Mouse (Mus musculus): Measurements from ENCODE around the gene Rabl6. TPM values are rescaled to one million over a fixed set of nuclear protein-coding genes. Genes with fewer than 3 reads are reported as not detected.

Gene Rabl6
- 100 to 1,000 TPM; 127 to 168 (median 150) TPM for total RNA-seq (2022)

DNA sequence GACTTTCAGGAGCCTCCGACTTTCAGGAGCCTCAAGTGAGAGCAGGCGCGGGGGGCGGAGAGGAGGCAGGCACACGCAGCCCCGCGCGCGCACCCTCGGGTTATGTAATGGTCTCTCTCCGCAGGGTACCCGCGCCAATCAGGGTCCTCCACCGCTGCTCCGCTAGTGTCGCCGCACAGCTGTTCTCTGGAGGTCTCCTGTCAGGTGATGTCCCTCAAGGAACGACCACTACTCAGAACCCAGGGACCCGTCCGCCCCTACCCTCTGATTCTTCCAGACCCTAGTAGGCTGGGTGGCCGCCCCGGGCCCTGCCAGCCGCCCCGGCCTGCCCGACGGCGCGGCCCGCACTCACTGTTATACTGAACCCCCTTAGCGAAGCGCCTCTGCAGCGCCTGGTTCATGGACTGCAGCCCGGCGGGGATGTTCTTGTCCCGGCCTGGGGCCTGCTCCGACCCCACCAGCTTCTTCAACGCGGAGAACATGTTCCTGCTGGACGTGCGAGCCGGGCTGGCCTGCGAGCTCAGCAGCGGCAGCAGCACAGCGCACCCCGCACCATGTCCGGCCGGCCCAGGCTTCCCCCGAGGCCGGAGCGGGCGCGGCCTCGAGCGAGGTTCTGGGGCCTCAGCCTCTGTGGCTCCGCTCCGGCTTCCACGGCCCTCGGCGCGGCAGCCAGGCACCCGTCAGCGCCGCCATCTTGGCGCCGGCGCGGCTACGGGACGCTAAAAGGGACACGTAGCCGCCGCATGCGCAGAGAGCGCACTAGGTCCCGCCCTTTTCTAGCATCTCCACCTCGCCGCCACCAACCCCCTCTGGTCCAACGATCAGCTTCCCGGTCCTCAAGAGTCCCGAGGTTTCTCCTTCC is at the start of gene Rabl6:
Gene Rabl6 (minus strand): TSS at position 761 of the 862 bp plus-strand sequence.
- DNase-seq (ENCODE audit: low spot score in 2 of 2) = peak; percentile 76 to 91

DNA sequence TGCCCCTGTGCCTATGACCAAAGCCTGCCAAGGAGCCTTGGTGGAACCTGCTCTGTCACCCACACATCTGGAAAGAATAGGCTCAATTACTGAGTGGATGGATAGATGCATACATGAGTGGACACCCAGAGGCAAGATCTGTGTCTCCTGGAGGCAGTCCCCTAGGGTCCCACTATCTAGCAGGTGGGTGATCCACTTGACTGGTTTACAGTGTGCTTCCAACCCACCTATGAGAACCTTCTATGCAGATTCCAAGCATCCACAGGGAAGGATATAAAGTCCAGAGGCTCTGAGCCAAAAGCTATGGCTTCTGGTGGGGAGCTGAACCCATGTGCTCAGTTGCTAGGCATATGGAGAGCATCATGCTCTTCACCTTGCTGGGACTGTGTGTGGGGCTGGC is 49.3 kb upstream of the Rabl6 start, which contains the start of gene Lcn5:
Gene Lcn5 (plus strand): TSS at position 301 of the 400 bp plus-strand sequence.
- no peak for DNase-seq (ENCODE audit: low spot score in 2 of 2)

DNA sequence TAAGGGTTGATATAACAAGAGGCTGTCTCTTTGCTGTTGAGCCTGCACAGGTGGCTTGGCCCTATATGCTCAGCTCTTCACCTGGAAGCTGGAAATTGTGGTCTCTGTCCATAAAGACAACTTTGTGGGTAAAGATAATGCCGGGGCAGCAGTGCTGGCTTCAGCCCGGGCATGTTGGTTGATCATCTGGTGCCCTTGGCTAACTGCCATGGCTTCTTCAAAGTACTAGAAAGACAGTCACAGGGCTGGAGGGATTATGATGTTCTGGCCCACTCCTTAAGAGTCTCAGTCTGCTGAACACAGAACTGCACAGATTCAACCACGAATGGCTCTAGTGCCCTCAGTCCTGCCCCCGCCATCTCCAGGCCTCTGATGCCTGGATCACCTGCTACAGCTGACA is 48.9 kb upstream of the Rabl6 start:
- no peak for DNase-seq (ENCODE audit: low spot score in 2 of 2)

DNA sequence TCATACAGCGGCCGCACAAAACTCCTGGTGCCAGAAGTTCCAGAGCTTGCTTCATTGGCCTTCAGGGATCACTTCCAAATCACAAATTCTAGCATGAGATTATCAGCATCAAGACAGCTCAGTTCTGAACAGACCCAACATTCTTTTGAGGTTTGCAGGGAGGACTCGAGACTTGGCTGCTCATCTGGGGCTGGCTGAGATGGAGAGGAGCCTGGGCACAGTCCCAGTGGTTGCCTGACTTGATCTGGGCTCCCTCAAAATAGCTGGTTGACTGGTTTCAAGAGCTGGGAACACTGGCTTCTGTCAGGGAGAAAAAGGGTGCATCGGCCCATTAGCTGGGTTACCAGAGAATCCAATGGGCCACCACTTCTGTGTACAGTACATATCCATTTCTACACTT is 48.4 kb upstream of the Rabl6 start:
- DNase-seq (ENCODE audit: low spot score in 2 of 2) = no peak

DNA sequence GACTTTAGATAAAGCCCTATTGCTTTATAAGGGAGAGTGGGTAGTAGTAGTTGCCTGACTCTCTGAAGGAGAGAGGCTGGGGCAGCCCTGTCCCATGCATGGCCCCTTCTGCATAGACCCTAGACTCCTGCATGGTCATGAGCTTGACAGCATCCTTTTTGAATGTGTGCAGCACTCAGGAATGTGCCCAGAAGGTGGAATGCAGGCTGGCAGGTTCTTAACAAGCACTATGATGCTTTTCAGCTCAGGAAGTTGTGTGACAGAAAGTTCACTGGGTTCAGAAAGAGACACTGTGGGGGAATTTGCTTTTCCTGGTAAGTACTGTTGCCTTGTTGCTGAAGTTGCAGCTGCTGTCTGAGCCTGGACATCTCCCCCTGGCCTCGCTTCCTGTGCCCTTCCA is 46.2 kb upstream of the Rabl6 start:
- no peak for DNase-seq (ENCODE audit: low spot score in 2 of 2)

DNA sequence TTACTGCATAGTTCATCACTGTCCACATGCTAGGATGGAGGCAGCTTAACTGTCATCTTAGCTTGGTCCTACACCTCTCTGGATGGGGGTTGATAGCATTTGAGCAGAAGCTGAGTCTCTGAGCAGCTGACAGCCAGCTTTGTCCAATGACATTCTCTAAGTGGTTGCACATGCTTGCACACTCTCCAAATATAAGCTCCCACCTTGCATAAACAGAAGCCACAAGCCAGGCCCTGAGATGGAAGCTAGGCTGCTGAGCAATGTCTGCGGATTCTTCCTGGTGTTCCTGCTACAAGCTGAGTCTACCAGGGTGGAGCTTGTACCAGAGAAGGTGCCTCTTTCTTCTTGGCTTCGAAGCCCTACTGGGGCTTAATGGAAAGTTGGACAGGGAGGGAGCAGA is 44.6 kb upstream of the Rabl6 start, which contains the start of gene Lcn8:
Gene Lcn8 (plus strand): TSS at position 219 of the 400 bp plus-strand sequence.
- no peak for DNase-seq (ENCODE audit: low spot score in 2 of 2)

DNA sequence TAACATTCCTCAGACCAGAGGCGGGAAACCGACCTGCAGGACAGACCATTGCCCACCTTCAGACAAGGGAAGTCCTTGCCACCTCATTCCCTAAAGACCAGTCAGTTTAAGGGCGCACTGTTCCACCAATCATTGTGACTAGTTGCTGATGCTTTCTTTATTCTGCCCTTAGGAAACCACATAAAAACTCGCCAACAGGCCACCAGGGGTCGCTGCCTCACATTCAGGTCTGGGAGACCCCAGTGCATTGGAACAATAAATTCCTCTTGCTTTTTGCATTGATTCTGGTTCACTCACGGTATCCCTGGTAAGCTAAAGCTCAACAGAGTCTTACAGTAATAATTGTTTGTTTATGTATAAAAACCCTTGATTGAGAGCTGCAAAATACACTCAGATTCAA is 31.6 kb upstream of the Rabl6 start:
- peak in 1 of 2 experiments; percentile 42 for DNase-seq (ENCODE audit: low spot score in 2 of 2)

DNA sequence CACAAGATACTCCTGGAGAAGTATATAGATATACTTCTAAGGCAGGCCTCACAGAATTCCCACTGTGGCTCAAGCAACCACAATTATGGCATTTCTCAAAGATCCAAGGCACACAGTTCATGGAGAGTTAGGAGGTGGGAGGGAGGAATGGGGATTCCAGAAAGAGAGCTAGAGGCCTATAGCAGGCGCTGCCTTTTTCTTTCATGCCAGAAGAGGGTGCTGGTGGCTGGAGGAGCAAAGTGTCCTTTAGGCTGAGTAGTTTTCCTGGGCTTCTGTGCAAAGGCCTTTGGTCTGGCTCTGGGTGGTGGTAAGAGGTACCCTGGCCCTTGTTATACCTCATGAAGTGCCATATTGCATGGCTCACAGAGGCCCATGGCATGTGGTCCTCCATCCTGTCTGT is 25.7 kb upstream of the Rabl6 start:
- no peak for DNase-seq (ENCODE audit: low spot score in 2 of 2)

DNA sequence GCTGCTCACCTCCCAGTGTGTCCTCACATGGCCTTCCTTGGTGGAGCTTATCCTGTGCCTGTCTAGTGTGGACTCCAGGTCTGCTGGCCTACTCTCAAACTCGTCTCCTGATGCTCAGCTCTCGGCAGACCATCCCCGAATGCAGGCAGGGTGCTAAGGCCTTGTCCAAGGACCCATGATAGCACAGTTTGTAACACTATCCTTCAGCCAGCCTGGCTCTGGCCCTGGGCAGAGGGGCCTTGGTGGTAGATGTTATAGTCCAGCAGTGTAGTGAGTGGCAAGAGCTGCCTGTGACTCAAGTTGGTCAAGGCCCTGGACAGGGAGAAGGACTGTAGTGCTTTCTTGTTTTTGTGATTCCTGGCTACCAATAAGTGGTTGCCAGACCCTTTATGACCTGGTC is 25.3 kb upstream of the Rabl6 start:
- DNase-seq (ENCODE audit: low spot score in 2 of 2) = no peak

DNA sequence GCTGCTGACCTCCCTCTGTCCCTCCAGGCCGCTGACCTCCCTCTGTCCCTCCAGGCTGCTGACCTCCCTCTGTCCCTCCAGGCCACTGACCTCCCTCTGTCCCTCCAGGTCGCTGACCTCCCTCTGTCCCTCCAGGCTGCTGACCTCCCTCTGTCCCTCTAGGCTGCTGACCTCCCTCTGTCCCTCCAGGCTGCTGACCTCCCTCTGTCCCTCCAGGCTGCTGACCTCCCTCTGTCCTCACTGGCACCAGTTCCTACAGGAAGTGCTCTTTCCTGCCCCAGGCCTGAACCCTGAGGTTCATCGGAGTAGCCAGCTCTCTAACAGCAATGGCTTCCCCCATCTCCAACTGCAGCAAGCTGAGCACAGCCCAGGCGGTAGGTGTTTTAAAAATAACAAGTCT is 20.4 kb upstream of the Rabl6 start:
- no peak for DNase-seq (ENCODE audit: low spot score in 2 of 2)

DNA sequence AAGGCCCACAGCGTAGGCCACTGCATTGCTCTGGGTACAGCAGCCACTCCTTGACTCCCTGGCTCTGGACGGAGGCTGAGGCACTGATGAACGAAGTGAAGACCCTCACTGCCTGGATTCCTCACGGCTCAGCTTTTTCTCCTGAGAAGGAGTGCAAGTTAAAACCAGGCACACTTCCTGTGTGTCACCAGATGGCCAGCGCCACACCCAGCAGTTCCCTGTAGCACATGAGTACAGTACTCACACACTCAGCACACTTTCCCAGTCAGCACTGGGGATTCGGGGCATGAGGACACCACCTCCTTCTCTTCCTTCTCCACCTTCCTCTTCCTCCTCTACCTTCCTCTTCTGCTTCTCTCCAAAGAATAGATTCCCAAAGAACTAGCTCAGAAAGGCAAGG is 19.5 kb upstream of the Rabl6 start, which contains the start of gene Fcna:
Gene Fcna (minus strand): TSS at position 220 of the 400 bp plus-strand sequence.
- no peak for DNase-seq (ENCODE audit: low spot score in 2 of 2)

DNA sequence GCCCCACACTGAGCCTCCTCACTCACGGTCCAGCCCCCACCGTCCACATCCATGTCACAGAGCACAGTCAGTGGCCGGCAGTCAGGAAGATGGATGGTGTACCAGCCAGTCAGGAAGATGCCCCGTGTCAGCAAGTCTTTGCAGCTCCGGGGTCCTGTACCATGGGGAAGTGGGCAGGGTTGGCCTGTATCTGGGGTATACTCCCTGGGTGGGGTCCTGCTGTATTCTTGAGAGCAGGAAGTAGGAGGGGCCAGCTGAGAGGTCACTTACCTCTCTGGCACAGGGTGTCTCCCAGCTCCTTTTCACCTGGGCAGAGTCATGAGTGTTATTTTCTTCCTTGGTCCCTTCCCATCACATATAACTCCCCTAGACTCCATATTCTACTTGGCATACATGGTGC is 17.7 kb upstream of the Rabl6 start:
- DNase-seq (ENCODE audit: low spot score in 2 of 2) = no peak

DNA sequence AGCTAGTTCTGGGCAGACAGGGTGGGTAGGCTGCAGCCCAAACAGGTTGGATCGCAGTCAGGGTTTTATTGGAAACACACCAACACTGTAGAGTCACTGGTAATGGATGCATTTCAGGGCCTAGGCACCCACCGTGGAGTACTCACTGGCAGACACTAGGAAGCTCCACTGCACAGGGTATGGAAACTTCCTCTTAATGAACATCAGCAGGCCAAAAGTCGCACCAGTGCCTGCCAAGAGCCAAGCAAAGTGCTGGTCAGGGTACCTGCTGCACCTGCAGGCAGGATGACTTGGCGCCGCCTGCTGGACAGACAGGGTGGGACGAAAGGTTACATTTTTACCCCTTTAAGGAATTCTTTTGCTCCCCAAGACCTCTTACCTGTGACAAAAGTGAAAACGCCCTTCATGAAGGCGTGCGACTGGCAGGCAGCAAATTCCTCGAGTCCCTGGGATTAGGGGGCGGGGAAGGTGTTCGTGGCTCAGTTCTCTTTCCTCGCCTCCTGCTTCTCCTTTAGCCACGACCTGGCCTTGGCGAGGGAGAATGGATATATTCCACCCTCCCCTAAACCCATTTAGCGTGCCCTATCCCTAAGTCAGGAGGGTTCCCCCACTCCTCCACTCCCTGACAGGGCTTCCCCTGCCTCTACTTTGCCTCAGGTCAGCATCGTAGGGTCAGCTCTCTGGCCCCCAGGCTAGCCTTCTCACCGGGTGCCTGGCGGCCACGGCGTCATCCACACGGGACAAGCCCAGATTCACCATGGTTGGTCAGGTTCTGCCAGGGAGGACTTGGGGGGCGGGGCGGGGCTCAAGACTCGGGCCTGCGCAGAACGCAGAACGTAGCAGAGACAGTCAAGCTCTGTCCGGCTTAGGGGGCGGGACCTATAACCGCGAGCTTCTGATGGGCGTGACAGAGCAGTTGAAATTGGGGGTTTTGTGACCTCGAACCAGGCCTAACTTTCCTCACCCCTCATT is 13.2 kb upstream of the Rabl6 start, which contains the start of gene Tmem141:
Gene Tmem141 (minus strand): TSS at position 777 of the 972 bp plus-strand sequence.
- peak; percentile 82 to 83 for DNase-seq (ENCODE audit: low spot score in 2 of 2)

DNA sequence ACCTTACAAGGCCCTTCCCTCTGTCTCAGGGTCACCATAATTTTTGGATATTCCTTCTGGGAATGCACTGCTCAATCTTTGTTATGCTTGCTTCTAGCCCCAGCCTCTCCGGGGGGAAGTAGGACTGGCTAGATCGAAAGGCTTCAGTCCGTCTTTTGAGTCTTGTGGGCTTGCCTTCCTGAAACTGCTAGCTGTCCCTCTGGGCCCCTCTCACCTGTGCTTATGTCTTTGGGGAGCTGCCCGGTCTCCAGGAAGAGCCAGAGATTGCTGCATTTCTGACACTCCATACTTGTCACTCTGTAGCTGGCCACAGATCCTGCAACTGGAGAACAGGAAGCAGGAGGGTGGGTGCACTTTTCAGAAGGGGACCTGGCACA is 12.5 kb upstream of the Rabl6 start:
- no peak for DNase-seq (ENCODE audit: low spot score in 2 of 2)

DNA sequence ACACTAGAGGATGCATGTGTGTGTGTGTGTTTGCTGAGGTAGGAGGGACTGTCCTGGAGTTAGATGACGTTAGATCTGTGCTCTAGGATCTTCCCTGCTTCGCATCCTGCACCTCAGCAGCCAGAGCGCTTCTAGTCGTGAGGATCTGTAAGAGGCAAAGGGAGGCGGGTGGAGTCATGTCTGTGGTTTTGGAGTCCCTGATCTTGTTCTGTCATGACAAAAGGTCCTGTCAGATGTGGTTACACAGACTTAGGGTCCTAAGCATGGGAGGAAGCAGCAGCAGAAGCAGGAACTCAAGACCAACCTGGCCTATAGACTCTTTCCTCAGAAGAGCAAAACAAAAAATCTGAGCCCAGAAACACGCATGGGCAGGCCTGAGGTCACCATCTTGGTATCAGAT is 12.1 kb upstream of the Rabl6 start:
- DNase-seq (ENCODE audit: low spot score in 2 of 2) = no peak

DNA sequence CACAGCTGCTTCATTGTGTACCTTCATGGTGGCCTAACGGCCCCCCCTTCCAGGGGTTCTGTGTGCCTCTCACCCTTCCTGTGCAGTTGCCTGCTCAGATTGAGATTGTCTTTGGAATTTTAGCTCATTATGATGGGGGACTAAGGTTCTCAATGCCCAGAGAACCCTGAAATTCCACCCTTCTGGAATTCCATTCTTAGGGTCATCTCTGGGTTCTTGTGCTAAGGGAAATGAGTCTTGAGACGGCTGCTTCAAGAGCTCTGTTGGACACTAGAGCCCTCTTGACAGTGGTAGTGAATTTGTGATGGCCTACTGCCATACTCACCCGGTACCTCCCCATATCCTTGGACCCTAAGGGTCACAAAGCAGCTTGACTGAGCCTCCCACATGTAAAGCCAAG is 9.3 kb upstream of the Rabl6 start, which contains the start of gene Ccdc183:
Gene Ccdc183 (minus strand): TSS at position 101 of the 400 bp plus-strand sequence.
- DNase-seq (ENCODE audit: low spot score in 2 of 2) = no peak

DNA sequence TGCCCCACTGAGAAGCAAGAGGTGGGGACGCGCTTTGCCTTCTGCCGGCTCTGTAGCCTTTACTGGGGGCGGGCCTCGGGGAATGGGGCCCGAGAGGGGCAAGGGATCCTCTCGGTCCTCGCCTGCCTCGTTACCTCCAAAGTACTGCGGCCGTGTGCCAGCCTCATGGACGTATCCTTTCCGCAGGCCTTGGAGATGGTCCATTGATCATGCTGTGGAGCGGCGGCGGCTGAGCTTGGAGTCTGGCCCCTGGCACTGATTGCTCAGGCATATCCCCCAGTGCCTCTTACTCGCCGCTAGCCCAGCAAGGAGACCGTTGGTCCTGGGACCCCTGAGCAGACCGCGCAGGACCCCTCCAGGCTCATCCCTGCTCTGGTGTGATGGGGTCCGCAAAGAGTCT is 8.1 kb upstream of the Rabl6 start:
- no peak for DNase-seq (ENCODE audit: low spot score in 2 of 2)

DNA sequence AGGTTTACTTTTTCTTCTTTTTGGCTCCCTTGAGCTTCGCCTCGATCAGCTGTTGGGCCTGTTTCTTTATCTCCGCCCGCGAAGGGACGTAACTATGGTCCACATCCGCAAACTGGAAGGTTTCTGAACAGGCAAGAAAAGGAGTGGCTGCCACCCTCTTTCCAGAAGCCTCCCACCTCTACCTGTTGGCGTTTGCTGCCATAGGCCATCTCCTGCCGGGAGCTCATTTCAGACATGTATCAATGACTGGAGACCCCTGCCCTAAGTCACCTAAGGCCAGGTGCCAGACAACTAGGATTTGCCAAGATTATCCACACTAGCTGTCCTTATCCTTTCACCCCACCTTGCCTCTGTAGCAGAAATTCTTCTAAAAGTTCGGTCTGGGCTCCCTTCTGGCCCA is 350 bp upstream of the Rabl6 start:
- no peak for DNase-seq (ENCODE audit: low spot score in 2 of 2)

DNA sequence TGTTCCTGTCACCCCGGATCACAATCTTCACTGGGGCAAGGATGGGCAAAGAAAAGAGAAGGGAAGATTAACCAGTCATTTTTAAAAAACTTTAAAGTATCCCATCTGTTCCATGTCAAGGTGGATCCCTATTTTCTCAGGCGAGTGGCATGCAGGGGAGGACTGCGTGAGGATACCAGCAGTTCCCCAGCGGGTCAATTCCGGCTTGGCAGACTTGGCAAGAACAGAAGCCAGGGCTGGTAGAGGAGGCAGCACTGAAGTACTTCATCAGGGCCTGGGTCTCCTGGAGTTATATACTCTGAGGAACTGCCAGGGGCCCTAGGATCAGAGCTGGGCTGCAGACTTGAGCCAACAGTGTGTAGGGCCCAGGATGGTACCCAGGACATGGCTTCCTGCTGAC is 5.8 kb downstream of the Rabl6 start:
- DNase-seq (ENCODE audit: low spot score in 2 of 2) = no peak

DNA sequence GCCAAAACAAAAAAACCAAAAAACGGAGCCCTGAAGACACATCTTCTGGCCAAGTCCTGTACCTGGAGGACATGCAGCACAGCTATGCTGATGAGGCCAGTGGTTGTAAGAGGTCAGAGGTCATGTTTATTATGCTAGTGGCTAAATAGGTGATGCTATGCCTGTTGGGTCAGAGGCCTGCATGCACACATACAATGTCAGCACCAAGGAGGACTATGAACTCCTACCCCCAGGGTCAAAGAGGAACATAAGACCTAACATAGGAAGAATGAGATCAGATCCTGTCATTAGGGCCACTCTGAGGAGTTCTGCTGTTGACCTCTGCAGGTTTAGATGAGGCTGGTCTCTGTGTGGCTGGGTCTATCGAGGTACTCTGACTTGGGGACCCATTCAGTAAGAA is 8.3 kb downstream of the Rabl6 start:
- DNase-seq (ENCODE audit: low spot score in 2 of 2) = no peak

DNA sequence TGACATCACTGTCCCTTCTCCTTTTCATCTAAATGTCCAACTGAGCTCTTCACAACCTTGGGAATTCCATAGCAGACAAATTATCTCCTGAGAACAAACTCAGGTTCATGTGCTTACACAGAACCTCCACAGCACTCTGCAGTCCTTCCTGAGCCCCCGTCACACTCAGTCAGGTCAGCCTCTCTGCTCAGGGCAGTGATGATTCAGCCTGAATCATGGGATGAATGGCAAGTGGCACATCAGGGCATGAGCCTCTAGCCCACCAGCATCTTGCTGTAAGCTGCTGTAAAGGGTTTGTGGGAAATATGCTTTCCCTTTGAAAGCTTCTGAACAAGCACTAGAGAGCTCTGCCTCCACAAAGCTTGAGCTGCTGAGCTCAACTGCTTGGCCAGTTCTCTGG is 9.6 kb downstream of the Rabl6 start:
- DNase-seq (ENCODE audit: low spot score in 2 of 2) = no peak

Data from layer of hippocampus, adult 8-10 months (tissue).